Mouse (Mus musculus): ENCODE results near the gene Sema4b.

GRCm38 (mm10) chr7:80192226-80193061 lies 5.8 kb downstream of the Sema4b start:
- TF ChIP-seq CTCF (IDR thresholded peaks at IDR 0.05; ENCODE audit: control insufficient read depth, insufficient read depth, insufficient replicate concordance, low read depth, low read length) (no peak), POLR2A (IDR thresholded peaks at IDR 0.05; ENCODE audit: control insufficient read depth, low read depth, low read length) (no peak)

Data from testis, adult 2 months (tissue).